Mouse (Mus musculus) lung, postnatal 4 days (tissue): ENCODE data around the gene Cd300lg.
A peak's percentile ranks its signal among the peaks of the same experiment; 100 is the strongest.

Source experiments
- DNase-seq, 2 experiments: peaks; one replicate each; pipeline ENCODE4 v3.0.0; 2021

Gene Cd300lg

GRCm38 (mm10) chr11:102102485-102103258 is 61.4 kb downstream of the Cd300lg start:
- DNase-seq: peak; percentile 62 to 70
